Mouse (Mus musculus) C2C12 (cell line): ENCODE measurements around the gene Mcts2. TPM values are rescaled to one million over a fixed set of nuclear protein-coding genes. Genes with fewer than 3 reads are reported as not detected.

ENCODE experiments used
- H3K27me3 ChIP-seq: one replicate; pipeline ENCODE4 v1.6.1; 2011; ENCODE audit not compliant: control insufficient read depth, insufficient read depth, insufficient read length
- H3K36me3 ChIP-seq: one replicate; pipeline ENCODE4 v1.6.1; 2011; ENCODE audit not compliant: control insufficient read depth, insufficient read depth
- H3K4me3 ChIP-seq: one replicate; pipeline ENCODE4 v1.5.1; 2011; ENCODE audit warnings: mild to moderate bottlenecking, control low read depth; ENCODE audit not compliant: poor library complexity, insufficient read depth, severe bottlenecking
- H3K79me2 ChIP-seq: one replicate; pipeline ENCODE4 v1.6.1; 2011; ENCODE audit not compliant: control insufficient read depth, insufficient read depth
- H3K79me3 ChIP-seq: one replicate; pipeline ENCODE4 v1.6.1; 2011; ENCODE audit warnings: low read depth, control low read depth
- H3ac ChIP-seq: one replicate; pipeline ENCODE3; 2011; ENCODE audit warnings: low read depth; ENCODE audit not compliant: control insufficient read depth, insufficient read length
- CEBPB ChIP-seq: IDR thresholded peaks from one replicate; pipeline ENCODE4 v1.6.1; 2011; ENCODE audit warnings: low read depth, mild to moderate bottlenecking, control low read depth, moderate library complexity
- CTCF ChIP-seq: IDR thresholded peaks from one replicate; pipeline ENCODE4 v1.5.1; 2011; ENCODE audit not compliant: control insufficient read depth, insufficient read depth, insufficient read length
- FOSL1 ChIP-seq: IDR thresholded peaks from one replicate; pipeline ENCODE4 v1.8.0; 2011; ENCODE audit warnings: mild to moderate bottlenecking, low read length; ENCODE audit not compliant: poor library complexity, insufficient read depth, severe bottlenecking
- MAX ChIP-seq: IDR thresholded peaks from one replicate; pipeline ENCODE4 v1.6.1; 2011; ENCODE audit warnings: mild to moderate bottlenecking, control low read depth
- MYOD1 ChIP-seq: IDR thresholded peaks from one replicate; pipeline ENCODE4 v1.6.1; 2011; ENCODE audit warnings: low read depth; ENCODE audit not compliant: control insufficient read depth, insufficient read length
- MYOG ChIP-seq: IDR thresholded peaks from one replicate; pipeline ENCODE4 v1.6.1; 2011; ENCODE audit not compliant: control insufficient read depth, insufficient read length; ENCODE audit errors: extremely low read depth
- USF1 ChIP-seq: IDR thresholded peaks from one replicate; pipeline ENCODE4 v1.6.1; 2011; ENCODE audit warnings: low read depth, mild to moderate bottlenecking, control low read depth, moderate library complexity
- polyA plus RNA-seq: library from polyadenylated mRNA; unstranded; fragments of >200 nt; fragmentation: generic; extraction: Trizol; gene quantifications from one replicate; pipeline ENCODE4 v1.2.1, GENCODE M21; 2012; ENCODE audit warnings: missing spikeins

The Mcts2 gene
- polyA plus RNA-seq, 1 experiment = 24.7 TPM

- peaks cover 60% of the 10 kb centered on the region for H3K79me3 ChIP-seq
- H3ac ChIP-seq = peak overlapping the region; percentile 33
- peaks cover 80% of the 10 kb centered on the region for H3K79me2 ChIP-seq
- TF ChIP-seq CTCF (no peak), MYOG (no peak), MAX (no peak), USF1 (no peak), CEBPB (no peak), MYOD1 (no peak), FOSL1 (no peak)
- H3K27me3 ChIP-seq = no peaks in the 10 kb centered on the region
- no peak overlapping the region for H3K4me3 ChIP-seq
- H3K36me3 ChIP-seq = peaks cover 95% of the 10 kb centered on the region
Measured at GRCm38 (mm10) chr2:152678925-152679324, 7.9 kb upstream of the Mcts2 start.

- Histone ChIP-seq H3K79me2 (peaks cover 80% of the 10 kb centered on the region), H3K79me3 (peaks cover 52% of the 10 kb centered on the region), H3K4me3 (no peak overlapping the region), H3K27me3 (no peaks in the 10 kb centered on the region), H3ac (no peak overlapping the region), H3K36me3 (peaks cover 96% of the 10 kb centered on the region)
- no peak for TF ChIP-seq USF1
Measured at GRCm38 (mm10) chr2:152679701-152680355, 7.0 kb upstream of the Mcts2 start.

- no peaks in the 10 kb centered on the region for H3K27me3 ChIP-seq
- peaks cover 34% of the 10 kb centered on the region for H3K79me3 ChIP-seq
- H3K79me2 ChIP-seq = peaks cover 65% of the 10 kb centered on the region
- H3K4me3 ChIP-seq = no peak overlapping the region
- no peak for TF ChIP-seq MAX
- no peak for TF ChIP-seq MYOG
- TF ChIP-seq MYOD1 = no peak
- no peak for TF ChIP-seq USF1
- no peak for TF ChIP-seq CEBPB
- TF ChIP-seq FOSL1 = no peak
- TF ChIP-seq CTCF = no peak
- H3ac ChIP-seq = no peak overlapping the region
- peaks cover 99% of the 10 kb centered on the region for H3K36me3 ChIP-seq
Measured at GRCm38 (mm10) chr2:152683086-152683485, 3.7 kb upstream of the Mcts2 start.

GRCm38 (mm10) chr2:152686399-152686798 is 436 bp upstream of the Mcts2 start:
- TF ChIP-seq FOSL1 = no peak
- no peak for TF ChIP-seq USF1
- TF ChIP-seq CEBPB = no peak
- TF ChIP-seq CTCF = no peak
- TF ChIP-seq MYOG = no peak
- TF ChIP-seq MAX = no peak
- no peak for TF ChIP-seq MYOD1
- H3K79me2 ChIP-seq = peaks cover 46% of the 10 kb centered on the region
- H3K27me3 ChIP-seq = no peaks in the 10 kb centered on the region
- H3K4me3 ChIP-seq = no peak overlapping the region
- H3ac ChIP-seq = no peak overlapping the region
- H3K36me3 ChIP-seq = peaks cover 89% of the 10 kb centered on the region
- H3K79me3 ChIP-seq = peaks cover 19% of the 10 kb centered on the region

GRCm38 (mm10) chr2:152691564-152692217 is 4.9 kb downstream of the Mcts2 start:
- no peak overlapping the region for H3K4me3 ChIP-seq
- peak overlapping the region; percentile 36 for H3ac ChIP-seq
- H3K79me2 ChIP-seq = peaks cover 44% of the 10 kb centered on the region
- TF ChIP-seq USF1 (no peak), CEBPB (peak; percentile 47), MYOG (no peak), MAX (peak; percentile 36), CTCF (peak; percentile 29)
- no peaks in the 10 kb centered on the region for H3K27me3 ChIP-seq
- H3K79me3 ChIP-seq = peaks cover 16% of the 10 kb centered on the region
- peaks cover 65% of the 10 kb centered on the region for H3K36me3 ChIP-seq

GRCm38 (mm10) chr2:152693233-152693632 is 6.4 kb downstream of the Mcts2 start:
- Histone ChIP-seq H3K36me3 (peaks cover 64% of the 10 kb centered on the region), H3K79me3 (peaks cover 5% of the 10 kb centered on the region), H3K4me3 (no peak overlapping the region), H3ac (peak overlapping the region; percentile 49), H3K79me2 (peaks cover 31% of the 10 kb centered on the region), H3K27me3 (no peaks in the 10 kb centered on the region)
- TF ChIP-seq CTCF = peak; percentile 51
- no peak for TF ChIP-seq MYOG
- no peak for TF ChIP-seq CEBPB
- no peak for TF ChIP-seq USF1
- no peak for TF ChIP-seq FOSL1
- TF ChIP-seq MYOD1 = no peak
